Mouse (Mus musculus): Measurements from ENCODE around the gene Tmem8.

DNA sequence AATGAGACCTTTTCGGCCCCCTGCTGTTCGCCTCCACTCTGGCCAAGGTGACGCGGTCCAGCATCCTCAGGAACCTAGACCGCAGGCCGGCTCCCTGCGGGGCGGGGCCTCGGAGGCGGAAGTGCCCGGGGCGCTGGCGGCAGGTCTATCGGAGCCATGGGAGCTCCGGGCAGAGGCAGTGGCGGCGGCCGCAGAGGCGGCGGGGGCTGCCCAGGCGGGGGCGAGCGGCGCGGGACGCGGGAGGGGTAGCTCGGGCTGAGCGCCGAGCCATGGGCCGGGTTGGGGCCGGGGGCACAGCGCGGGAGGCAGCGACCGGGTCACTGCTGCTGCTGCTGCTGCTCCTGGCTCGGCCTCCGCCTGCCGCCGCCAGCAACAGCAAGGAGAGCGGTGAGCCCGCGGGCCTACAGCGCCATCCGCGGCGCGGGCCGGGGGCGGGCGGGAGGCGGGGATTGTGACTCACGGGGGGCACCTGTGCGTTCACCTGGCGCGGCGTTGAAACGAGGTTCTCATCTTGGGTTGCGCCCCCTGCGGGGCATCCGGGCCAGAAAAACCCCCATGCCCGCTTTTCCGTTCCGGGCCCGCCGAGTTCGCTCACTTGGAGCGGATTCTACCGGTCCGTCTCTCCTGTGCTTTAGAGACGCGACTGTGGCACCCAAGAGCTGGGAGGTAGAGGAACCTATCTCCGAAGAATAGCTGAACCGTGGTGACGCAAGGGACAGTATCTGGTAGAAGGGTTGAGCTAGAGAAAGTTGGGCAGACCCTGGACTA, at the start of gene Tmem8:
- TF ChIP-seq POLR2A (IDR thresholded peaks at IDR 0.05; ENCODE audit: extremely low read depth, insufficient read depth, low read length) (0 out of 2 replicates have a peak, but pooled peaks have one; percentile 39), CTCF (IDR thresholded peaks at IDR 0.05; ENCODE audit: low read depth, low read length) (peak; percentile 19; the same call in 1 of the 2 replicates)
